In genomic region chr8:71369040-71369718, GRCm38 (mm10) we compare ENCODE assay signal across 14 mouse cellular contexts. TPM values are rescaled to one million over a fixed set of nuclear protein-coding genes. Genes with fewer than 3 reads are reported as not detected.
A peak's percentile ranks its signal among the peaks of the same experiment; 100 is the strongest.
DNase-seq lines count a peak whose midpoint lies in the region; ATAC-seq and TF ChIP-seq lines count a peak whose summit lies in the region.
"Had no signal": no experiment of that assay in that cellular context is flagged by ENCODE, and none has a peak within 500 bp of the region (broad histone marks: within the 10 kb centered on the region; RNA-seq: fewer than 3 reads in every experiment).

No protein-coding gene starts in this region.

- H3K36me3 ChIP-seq in heart, embryonic 15.5 days, result peaks cover 14% of the 10 kb centered on the region
- H3K36me3 ChIP-seq in neural tube, embryonic 12.5 days, result peaks cover 21% of the 10 kb centered on the region
- H3K36me3 ChIP-seq in neural tube, embryonic 15.5 days, result peaks cover 24% of the 10 kb centered on the region

- no peak for TF ChIP-seq CTCF in cerebellum, adult 2 months (IDR thresholded peaks at IDR 0.05; ENCODE audit: borderline replicate concordance, insufficient read depth, low read depth, low read length)

- 89% methylated on average over 10 of the region's 10 CpGs for WGBS in cerebellum, adult 2 months
- 92% methylated on average over 10 of the region's 10 CpGs for WGBS in heart, embryonic 15.5 days
- 90% methylated on average over 10 of the region's 10 CpGs for WGBS in neural tube, embryonic 12.5 days
- 94% methylated on average over 10 of the region's 10 CpGs for WGBS in neural tube, embryonic 15.5 days

- no peaks in the 10 kb centered on the region for H3K27me3 ChIP-seq in cerebellum, adult 2 months (ENCODE audit: control insufficient read depth, insufficient read depth, low read length)
- no peaks in the 10 kb centered on the region for H3K27me3 ChIP-seq in heart, embryonic 15.5 days
- no peaks in the 10 kb centered on the region for H3K27me3 ChIP-seq in neural tube, embryonic 12.5 days (replicated peaks)
- no peaks in the 10 kb centered on the region for H3K27me3 ChIP-seq in neural tube, embryonic 15.5 days (replicated peaks)
- H3K27me3 ChIP-seq: kidney, embryonic 15.5 days had no signal

- peaks cover 5% of the 10 kb centered on the region; the same call in 1 of the 2 replicates for H3K4me1 ChIP-seq in cerebellum, adult 2 months (ENCODE audit: control insufficient read depth, insufficient read depth, low read length)
- peaks cover 33% of the 10 kb centered on the region for H3K4me1 ChIP-seq in heart, embryonic 15.5 days (replicated peaks)
- peaks cover 26% of the 10 kb centered on the region for H3K4me1 ChIP-seq in neural tube, embryonic 12.5 days
- H3K4me1 ChIP-seq in neural tube, embryonic 15.5 days, result peaks cover 41% of the 10 kb centered on the region

- H3K9ac ChIP-seq in heart, embryonic 15.5 days, result no peak overlapping the region
- no peak overlapping the region for H3K9ac ChIP-seq in neural tube, embryonic 12.5 days
- H3K9ac ChIP-seq in neural tube, embryonic 15.5 days (replicated peaks), result no peak overlapping the region
- H3K9ac ChIP-seq: kidney, embryonic 15.5 days had no signal

- no peak for TF ChIP-seq POLR2A in cerebellum, adult 2 months (IDR thresholded peaks at IDR 0.05; ENCODE audit: borderline replicate concordance, insufficient read depth, low read length)

- no peak overlapping the region for H3K4me3 ChIP-seq in cerebellum, adult 2 months (replicated peaks; ENCODE audit: insufficient read depth, low read depth, low read length)
- H3K4me3 ChIP-seq in heart, embryonic 15.5 days, result no peak overlapping the region
- no peak overlapping the region for H3K4me3 ChIP-seq in neural tube, embryonic 12.5 days
- H3K4me3 ChIP-seq in neural tube, embryonic 15.5 days (replicated peaks), result no peak overlapping the region; the same call in 1 of the 2 replicates
- H3K4me3 ChIP-seq: layer of hippocampus, adult 2 months had no signal

- ATAC-seq in heart, embryonic 15.5 days (replicated peaks; ENCODE audit: insufficient number of reproducible peaks, insufficient read depth, low FRiP score, low read depth), result no peak
- no peak for ATAC-seq in neural tube, embryonic 12.5 days (ENCODE audit: low FRiP score, low read depth)
- no peak for ATAC-seq in neural tube, embryonic 15.5 days (ENCODE audit: low FRiP score)

- no peak overlapping the region for H3K4me2 ChIP-seq in heart, embryonic 15.5 days
- H3K4me2 ChIP-seq in neural tube, embryonic 12.5 days (replicated peaks), result 0 out of 2 replicates have a peak overlapping the region, but pooled peaks have one; percentile 5
- no peak overlapping the region for H3K4me2 ChIP-seq in neural tube, embryonic 15.5 days
- H3K4me2 ChIP-seq: kidney, embryonic 15.5 days had no signal

- peak; percentile 51 for DNase-seq in cerebellum, adult 9-10 months
- no peak for DNase-seq in cerebellum, adult 2 months
- DNase-seq in heart, adult 8-10 months (ENCODE audit: low spot score), result no peak
- peak; percentile 23 for DNase-seq in naive thymus-derived CD4-positive, alpha-beta T cell, adult 2 months (ENCODE audit: low read depth)
- DNase-seq in T-cell, adult 2 months (ENCODE audit: low spot score), result no peak
- DNase-seq: adrenal gland, postnatal 36 days; lung, postnatal 36 days; right cerebral cortex, postnatal 14 days had no signal

- no peaks in the 10 kb centered on the region for H3K9me3 ChIP-seq in heart, embryonic 15.5 days (replicated peaks)
- no peaks in the 10 kb centered on the region for H3K9me3 ChIP-seq in neural tube, embryonic 12.5 days
- H3K9me3 ChIP-seq in neural tube, embryonic 15.5 days (replicated peaks), result no peaks in the 10 kb centered on the region
- H3K9me3 ChIP-seq: kidney, embryonic 15.5 days had no signal

- no peak overlapping the region for H3K27ac ChIP-seq in cerebellum, adult 2 months (ENCODE audit: insufficient read depth, low read length)
- peak overlapping the region; percentile 90 for H3K27ac ChIP-seq in heart, embryonic 15.5 days
- no peak overlapping the region for H3K27ac ChIP-seq in neural tube, embryonic 12.5 days
- H3K27ac ChIP-seq in neural tube, embryonic 15.5 days (replicated peaks), result no peak overlapping the region

RNA-seq across cellular contexts. Expression of gene Ocel1, which starts 1.9 kb away (rescaled TPM):
- 7.3 and 8.0 TPM in 2 replicates for polyA plus RNA-seq in cerebellum, adult 2 months (2012; rRNA removed)
- polyA plus RNA-seq in heart, embryonic 15.5 days (2015; fragmentation: Nextera tagmentation; extraction: Ambion mirVana), result 4.9 and 7.2 TPM in 2 replicates
- total RNA-seq in heart, adult 8-10 months (2022), result 10 to 100 TPM; 11.2 to 15.0 (median 13.9) TPM
- polyA plus RNA-seq in neural tube, embryonic 12.5 days (2016; fragmentation: Nextera tagmentation; extraction: Ambion mirVana), result 5.3 and 5.7 TPM in 2 replicates
- 5.6 and 9.2 TPM in 2 replicates for polyA plus RNA-seq in neural tube, embryonic 15.5 days (2015; fragmentation: Nextera tagmentation; extraction: Ambion mirVana)

RNA-seq across cellular contexts. Expression of gene Use1, which starts 2.5 kb away (rescaled TPM):
- 199 and 204 TPM in 2 replicates for polyA plus RNA-seq in cerebellum, adult 2 months (2012; rRNA removed)
- polyA plus RNA-seq in heart, embryonic 15.5 days (2015; fragmentation: Nextera tagmentation; extraction: Ambion mirVana), result 67.6 and 75.3 TPM in 2 replicates
- total RNA-seq in heart, adult 8-10 months (2022), result 100 to 1,000 TPM; 176 to 184 (median 181) TPM
- polyA plus RNA-seq in neural tube, embryonic 12.5 days (2016; fragmentation: Nextera tagmentation; extraction: Ambion mirVana), result 82.8 and 91.6 TPM in 2 replicates
- 121 and 122 TPM in 2 replicates for polyA plus RNA-seq in neural tube, embryonic 15.5 days (2015; fragmentation: Nextera tagmentation; extraction: Ambion mirVana)

RNA-seq across cellular contexts. Expression of gene Nr2f6, which starts 12.6 kb away (rescaled TPM):
- 53.0 and 59.8 TPM in 2 replicates for polyA plus RNA-seq in cerebellum, adult 2 months (2012; rRNA removed)
- 43.4 and 51.5 TPM in 2 replicates for polyA plus RNA-seq in heart, embryonic 15.5 days (2015; fragmentation: Nextera tagmentation; extraction: Ambion mirVana)
- 10 to 100 TPM; 44.3 to 52.2 (median 46.2) TPM for total RNA-seq in heart, adult 8-10 months (2022)
- polyA plus RNA-seq in neural tube, embryonic 12.5 days (2016; fragmentation: Nextera tagmentation; extraction: Ambion mirVana), result 61.5 and 67.0 TPM in 2 replicates
- 28.6 and 34.9 TPM in 2 replicates for polyA plus RNA-seq in neural tube, embryonic 15.5 days (2015; fragmentation: Nextera tagmentation; extraction: Ambion mirVana)

RNA-seq across cellular contexts. Expression of gene Ushbp1, which starts 26.4 kb away (rescaled TPM):
- polyA plus RNA-seq in cerebellum, adult 2 months (2012; rRNA removed), result 9.5 and 9.7 TPM in 2 replicates
- polyA plus RNA-seq in heart, embryonic 15.5 days (2015; fragmentation: Nextera tagmentation; extraction: Ambion mirVana), result 14.6 and 17.3 TPM in 2 replicates
- 10 to 100 TPM; 20.8 to 33.7 (median 22.0) TPM for total RNA-seq in heart, adult 8-10 months (2022)
- 6.0 and 6.8 TPM in 2 replicates for polyA plus RNA-seq in neural tube, embryonic 12.5 days (2016; fragmentation: Nextera tagmentation; extraction: Ambion mirVana)
- polyA plus RNA-seq in neural tube, embryonic 15.5 days (2015; fragmentation: Nextera tagmentation; extraction: Ambion mirVana), result 7.0 and 9.8 TPM in 2 replicates
- total RNA-seq: granulocyte monocyte progenitor cell, adult 5-6 weeks had no signal

RNA-seq across cellular contexts. Expression of gene Babam1, which starts 27.5 kb away (rescaled TPM):
- 163 and 179 TPM in 2 replicates for polyA plus RNA-seq in cerebellum, adult 2 months (2012; rRNA removed)
- 75.5 and 89.9 TPM in 2 replicates for polyA plus RNA-seq in heart, embryonic 15.5 days (2015; fragmentation: Nextera tagmentation; extraction: Ambion mirVana)
- 10 to 100 TPM; 70.0 to 72.7 (median 71.3) TPM for total RNA-seq in heart, adult 8-10 months (2022)
- 95.6 and 100 TPM in 2 replicates for polyA plus RNA-seq in neural tube, embryonic 12.5 days (2016; fragmentation: Nextera tagmentation; extraction: Ambion mirVana)
- 96.0 and 96.1 TPM in 2 replicates for polyA plus RNA-seq in neural tube, embryonic 15.5 days (2015; fragmentation: Nextera tagmentation; extraction: Ambion mirVana)

Comparison
In these comparisons a context has a peak if more than half of its experiments do, and no peak if none do; other contexts are left out.
1. DNase-seq: peak in cerebellum, adult 9-10 months (single experiment) and naive thymus-derived CD4-positive, alpha-beta T cell, adult 2 months (single experiment); none in cerebellum, adult 2 months (0 of 2), heart, adult 8-10 months (single experiment) and T-cell, adult 2 months (single experiment).